Mouse (Mus musculus) intestine, embryonic 15.5 days (tissue): ENCODE results near the gene Hist1h2ae. TPM values are rescaled to one million over a fixed set of nuclear protein-coding genes. Genes with fewer than 3 reads are reported as not detected.
"Not testable (repeated sequence)": the region's sequence is repeated elsewhere in the genome, so short reads cannot be mapped to it uniquely, and the experiment has no call there.

Experiments used
- ATAC-seq: fragments of 200-750 bp; cut with Nextera tagmentation; 2 replicates; pipeline ENCODE4 v1.8.0; 2017; ENCODE audit warnings: moderate TSS enrichment, moderate library complexity
- H3K27ac ChIP-seq: fragments of 300-500 bp; sonication (generic); 2 replicates; pipeline ENCODE4 v1.5.1; 2015; ENCODE audit warnings: mild to moderate bottlenecking, inconsistent platforms
- H3K27me3 ChIP-seq: fragments of 300-500 bp; sonication (generic); replicated peaks from 2 replicates; pipeline ENCODE4 v1.6.1; 2015; ENCODE audit warnings: inconsistent platforms
- H3K36me3 ChIP-seq: fragments of 300-500 bp; sonication (generic); 2 replicates; pipeline ENCODE4 v1.6.1; 2015; ENCODE audit warnings: inconsistent platforms
- H3K4me1 ChIP-seq: fragments of 300-500 bp; sonication (generic); replicated peaks from 2 replicates; pipeline ENCODE4 v1.6.1; 2015; ENCODE audit warnings: inconsistent platforms
- H3K4me2 ChIP-seq: fragments of 300-500 bp; sonication (generic); replicated peaks from 2 replicates; pipeline ENCODE4 v1.6.1; 2015; ENCODE audit warnings: mild to moderate bottlenecking, inconsistent platforms
- H3K4me3 ChIP-seq: fragments of 300-500 bp; sonication (generic); replicated peaks from 2 replicates; pipeline ENCODE4 v1.5.1; 2015; ENCODE audit warnings: inconsistent platforms
- H3K9ac ChIP-seq: fragments of 300-500 bp; sonication (generic); 2 replicates; pipeline ENCODE4 v1.6.1; 2015; ENCODE audit warnings: inconsistent platforms
- H3K9me3 ChIP-seq: fragments of 300-500 bp; sonication (generic); 2 replicates; pipeline ENCODE4 v1.6.1; 2016; ENCODE audit warnings: inconsistent platforms
- WGBS: fragments of 180-500 bp; shearing (Covaris S2); methylation state at CpG from one replicate; pipeline ENCODE4 v1.1.7; 2015; 5-methylcytosine and 5-hydroxymethylcytosine counted together
- polyA plus RNA-seq: library from polyadenylated mRNA; unstranded; fragments of >200 nt; fragmentation: Nextera tagmentation; extraction: Ambion mirVana; gene quantifications from 2 replicates; pipeline ENCODE4 v1.2.1, GENCODE M21; 2015

Gene Hist1h2ae
- polyA plus RNA-seq, 1 experiment from 2014 or later, result 89.5 TPM

DNA sequence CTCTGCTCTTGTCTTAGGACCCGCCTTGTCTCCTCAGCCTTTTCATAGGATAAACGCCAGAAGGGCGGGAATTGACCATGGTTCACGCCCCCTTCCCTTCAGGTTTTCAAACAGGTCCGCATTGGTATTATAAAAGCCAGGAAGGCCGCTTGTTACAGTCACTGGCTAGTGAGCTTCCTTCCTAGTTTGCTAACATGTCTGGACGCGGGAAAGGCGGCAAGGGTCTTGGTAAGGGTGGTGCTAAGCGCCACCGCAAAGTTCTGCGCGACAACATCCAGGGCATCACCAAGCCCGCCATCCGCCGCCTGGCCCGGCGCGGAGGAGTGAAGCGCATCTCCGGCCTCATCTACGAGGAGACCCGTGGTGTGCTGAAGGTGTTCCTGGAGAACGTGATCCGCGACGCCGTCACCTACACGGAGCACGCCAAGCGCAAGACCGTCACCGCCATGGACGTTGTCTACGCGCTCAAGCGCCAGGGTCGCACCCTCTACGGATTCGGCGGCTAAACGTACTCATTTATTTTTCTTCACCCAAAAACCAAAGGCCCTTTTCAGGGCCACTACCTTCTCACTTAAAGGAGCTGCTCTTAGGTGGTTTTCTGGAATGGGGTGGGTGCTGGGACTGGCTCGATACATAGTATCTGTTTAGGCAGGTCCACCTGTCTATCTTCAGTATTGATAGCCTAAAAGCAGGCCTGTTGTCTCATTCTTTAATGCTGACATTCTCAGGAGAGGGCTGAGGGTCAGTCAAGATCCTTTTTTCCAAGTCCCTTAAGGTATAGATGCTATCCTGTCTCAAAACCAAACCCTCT lies 10.6 kb upstream of the Hist1h2ae start, which contains the start of gene Hist1h4d:
TSS of gene Hist1h4d (plus strand) at position 191 of the 811 bp plus-strand sequence.
- peak within 1 kb of the TSS; percentile 51 for H3K4me3 ChIP-seq
- peak within 1 kb of the TSS; percentile 75 for H3K4me2 ChIP-seq
- no peaks in the 10 kb centered on the region for H3K36me3 ChIP-seq
- H3K9me3 ChIP-seq, result no peaks in the 10 kb centered on the region
- H3K9ac ChIP-seq, result peak within 1 kb of the TSS; percentile 62
- peak; percentile 92 for ATAC-seq
- peaks cover 14% of the 10 kb centered on the region; the same call in 1 of the 2 replicates for H3K4me1 ChIP-seq
- H3K27ac ChIP-seq, result peak within 1 kb of the TSS; percentile 86
- H3K27me3 ChIP-seq, result no peaks in the 10 kb centered on the region
- under 1% methylated on average over 43 of the region's 43 CpGs for WGBS

GRCm38 (mm10) chr13:23577835-23578234 lies 6.8 kb upstream of the Hist1h2ae start:
- Histone ChIP-seq H3K4me3 (no peak overlapping the region), H3K36me3 (no peaks in the 10 kb centered on the region), H3K4me1 (peaks cover 6% of the 10 kb centered on the region; the same call in 1 of the 2 replicates), H3K9ac (no peak overlapping the region), H3K9me3 (no peaks in the 10 kb centered on the region), H3K27me3 (no peaks in the 10 kb centered on the region), H3K4me2 (no peak overlapping the region), H3K27ac (no peak overlapping the region)
- 92% methylated on average over 1 of the region's 1 CpGs for WGBS
- ATAC-seq, result no peak

- Histone ChIP-seq H3K9ac (peak overlapping the region; percentile 65; the same call in 1 of the 2 replicates), H3K4me2 (peak overlapping the region; percentile 69), H3K9me3 (no peaks in the 10 kb centered on the region), H3K4me1 (0 out of 2 replicates have a peak, but pooled peaks cover 3% of the 10 kb centered on the region), H3K27ac (peak overlapping the region; percentile 84), H3K27me3 (no peaks in the 10 kb centered on the region), H3K36me3 (no peaks in the 10 kb centered on the region), H3K4me3 (peak overlapping the region; percentile 42)
- 31% methylated on average over 6 of the region's 6 CpGs for WGBS
- no peak for ATAC-seq
Observed at GRCm38 (mm10) chr13:23576906-23577639, 6.1 kb upstream of the Hist1h2ae start.

DNA sequence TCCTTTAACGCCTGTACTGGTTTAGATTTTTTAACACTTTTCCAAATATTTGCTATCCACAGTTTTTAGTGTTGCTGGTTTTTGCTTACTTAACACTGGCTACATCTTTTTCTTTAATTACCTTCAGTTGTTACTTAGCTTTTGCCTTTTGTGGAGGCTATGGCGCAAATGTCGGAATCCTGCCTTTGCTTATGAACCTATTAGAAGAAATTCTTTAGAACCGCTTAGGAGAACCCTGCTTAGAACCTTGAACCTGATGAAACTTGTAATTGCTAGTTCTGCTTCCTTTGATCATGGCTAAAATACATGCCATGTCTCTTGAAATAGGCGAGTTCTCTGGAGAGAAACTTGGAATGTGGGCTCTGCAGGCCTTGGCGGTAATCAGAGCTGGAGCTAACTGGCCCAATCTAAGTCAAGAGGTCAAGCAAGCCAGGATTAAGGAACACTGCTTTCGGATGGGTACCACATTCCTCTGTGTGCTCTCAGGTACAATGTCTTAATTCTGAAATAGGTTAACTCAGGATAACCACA lies 5.4 kb upstream of the Hist1h2ae start:
- Histone ChIP-seq H3K36me3 (no peaks in the 10 kb centered on the region), H3K27ac (peak overlapping the region; percentile 84), H3K4me3 (peak overlapping the region; percentile 42), H3K4me2 (peak overlapping the region; percentile 69), H3K9me3 (no peaks in the 10 kb centered on the region), H3K9ac (peak overlapping the region; percentile 65), H3K4me1 (no peaks in the 10 kb centered on the region), H3K27me3 (no peaks in the 10 kb centered on the region)
- 8% methylated on average over 7 of the region's 7 CpGs for WGBS
- ATAC-seq, result no peak

- not testable (repeated sequence) for H3K36me3 ChIP-seq, H3K9me3 ChIP-seq, ATAC-seq, H3K4me1 ChIP-seq, H3K27me3 ChIP-seq
- peak overlapping the region; percentile 42 for H3K4me3 ChIP-seq
- WGBS, result 0% methylated on average over 20 of the region's 40 CpGs
- peak overlapping the region; percentile 69 for H3K4me2 ChIP-seq
- H3K9ac ChIP-seq, result peak overlapping the region; percentile 65
- H3K27ac ChIP-seq, result peak overlapping the region; percentile 84
Observed at GRCm38 (mm10) chr13:23575864-23576313, 4.9 kb upstream of the Hist1h2ae start.

DNA sequence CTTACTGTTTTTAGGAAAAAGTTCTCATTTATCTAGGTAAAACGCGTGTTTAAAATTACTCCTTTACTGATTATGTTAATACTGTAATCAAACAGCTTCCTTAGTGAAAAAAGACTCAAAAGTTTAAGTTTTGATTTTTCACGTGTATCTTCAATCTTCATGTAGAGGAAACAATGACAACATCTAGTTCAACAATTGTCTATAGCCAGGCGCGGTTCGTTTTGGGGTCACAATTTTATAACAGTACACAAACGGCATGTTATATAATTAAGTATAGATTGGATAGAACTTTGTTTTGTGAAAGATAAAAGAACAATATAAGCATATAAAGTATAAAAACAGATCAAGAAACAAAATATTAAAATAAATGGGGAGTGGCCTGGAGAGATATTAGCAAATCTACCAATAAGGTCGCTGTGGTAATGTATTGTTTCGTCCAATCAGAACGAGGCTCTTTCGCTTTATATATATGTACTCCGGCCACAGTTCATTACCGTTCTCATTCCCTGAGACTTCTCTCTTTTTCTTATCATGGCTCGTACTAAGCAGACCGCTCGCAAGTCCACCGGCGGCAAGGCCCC lies 4.3 kb upstream of the Hist1h2ae start, which contains the start of gene Hist1h3d:
TSS of gene Hist1h3d (plus strand) at position 493 of the 581 bp plus-strand sequence.
- Histone ChIP-seq H3K4me1 (no peaks in the 10 kb centered on the region), H3K4me2 (peak within 1 kb of the TSS; percentile 69), H3K27ac (peak within 1 kb of the TSS; percentile 84), H3K9me3 (no peaks in the 10 kb centered on the region), H3K36me3 (no peaks in the 10 kb centered on the region), H3K9ac (peak within 1 kb of the TSS; percentile 65), H3K4me3 (peak within 1 kb of the TSS; percentile 42), H3K27me3 (no peaks in the 10 kb centered on the region)
- WGBS, result under 1% methylated on average over 18 of the region's 18 CpGs
- peak; percentile 61 for ATAC-seq

- not testable (repeated sequence) for H3K4me1 ChIP-seq, H3K9me3 ChIP-seq, H3K4me3 ChIP-seq, H3K36me3 ChIP-seq, H3K27me3 ChIP-seq, ATAC-seq
- Histone ChIP-seq H3K4me2 (peak overlapping the region; percentile 52), H3K9ac (0 out of 2 replicates have a peak overlapping the region, but pooled peaks have one; percentile 41), H3K27ac (peak overlapping the region; percentile 81; the same call in 1 of the 2 replicates)
- 2% methylated on average over 12 of the region's 39 CpGs for WGBS
Observed at GRCm38 (mm10) chr13:23574546-23575170, 3.6 kb upstream of the Hist1h2ae start.

DNA sequence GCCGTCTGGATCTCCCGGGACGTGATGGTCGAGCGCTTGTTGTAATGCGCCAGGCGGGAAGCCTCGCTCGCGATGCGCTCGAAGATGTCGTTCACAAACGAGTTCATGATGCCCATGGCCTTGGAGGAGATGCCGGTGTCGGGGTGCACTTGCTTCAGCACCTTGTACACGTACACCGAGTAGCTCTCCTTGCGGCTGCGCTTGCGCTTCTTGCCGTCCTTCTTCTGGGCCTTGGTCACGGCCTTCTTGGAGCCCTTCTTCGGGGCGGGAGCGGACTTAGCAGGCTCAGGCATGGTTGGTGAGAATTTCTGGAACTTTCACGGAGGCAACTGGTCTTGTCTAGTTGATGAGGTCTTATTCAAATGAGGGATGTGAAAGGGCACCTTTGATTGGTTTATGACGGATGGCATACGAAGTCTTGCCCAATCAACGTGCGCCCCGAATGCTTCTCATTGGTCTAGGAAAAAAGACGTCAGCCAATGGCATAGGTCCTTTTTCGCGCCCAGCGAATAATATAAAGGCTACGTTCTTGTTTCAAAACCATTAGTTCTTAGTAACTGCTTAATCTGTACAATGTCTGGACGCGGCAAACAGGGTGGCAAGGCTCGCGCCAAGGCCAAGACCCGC lies 3.0 kb upstream of the Hist1h2ae start, which contains the start of the genes Hist1h2bf and Hist1h2ad:
TSS of gene Hist1h2bf (minus strand) at position 299 of the 627 bp plus-strand sequence.
TSS of gene Hist1h2ad (plus strand) at position 484 of the 627 bp plus-strand sequence.
- under 1% methylated on average over 36 of the region's 42 CpGs for WGBS
- peak within 1 kb of the TSS; percentile 56 for H3K9ac ChIP-seq

GRCm38 (mm10) chr13:23573034-23573897 lies 2.2 kb upstream of the Hist1h2ae start:
- H3K4me2 ChIP-seq, result peak overlapping the region; percentile 66
- H3K36me3 ChIP-seq, H3K4me1 ChIP-seq, H3K9me3 ChIP-seq, H3K27me3 ChIP-seq, ATAC-seq: not testable (repeated sequence)
- peak overlapping the region; percentile 56 for H3K9ac ChIP-seq
- peak overlapping the region; percentile 42 for H3K4me3 ChIP-seq
- 8% methylated on average over 20 of the region's 20 CpGs for WGBS
- H3K27ac ChIP-seq, result peak overlapping the region; percentile 93

More for the DNA sequence above, 3.0 kb upstream of the Hist1h2ae start, which contains the start of the genes Hist1h2bf and Hist1h2ad:
- not testable (repeated sequence) for H3K27me3 ChIP-seq, H3K36me3 ChIP-seq, H3K9me3 ChIP-seq, H3K4me1 ChIP-seq
- peak; percentile 89 for ATAC-seq
- Histone ChIP-seq H3K4me3 (peak within 1 kb of the TSS; percentile 42), H3K27ac (peak within 1 kb of the TSS; percentile 93), H3K4me2 (peak within 1 kb of the TSS; percentile 66)

DNA sequence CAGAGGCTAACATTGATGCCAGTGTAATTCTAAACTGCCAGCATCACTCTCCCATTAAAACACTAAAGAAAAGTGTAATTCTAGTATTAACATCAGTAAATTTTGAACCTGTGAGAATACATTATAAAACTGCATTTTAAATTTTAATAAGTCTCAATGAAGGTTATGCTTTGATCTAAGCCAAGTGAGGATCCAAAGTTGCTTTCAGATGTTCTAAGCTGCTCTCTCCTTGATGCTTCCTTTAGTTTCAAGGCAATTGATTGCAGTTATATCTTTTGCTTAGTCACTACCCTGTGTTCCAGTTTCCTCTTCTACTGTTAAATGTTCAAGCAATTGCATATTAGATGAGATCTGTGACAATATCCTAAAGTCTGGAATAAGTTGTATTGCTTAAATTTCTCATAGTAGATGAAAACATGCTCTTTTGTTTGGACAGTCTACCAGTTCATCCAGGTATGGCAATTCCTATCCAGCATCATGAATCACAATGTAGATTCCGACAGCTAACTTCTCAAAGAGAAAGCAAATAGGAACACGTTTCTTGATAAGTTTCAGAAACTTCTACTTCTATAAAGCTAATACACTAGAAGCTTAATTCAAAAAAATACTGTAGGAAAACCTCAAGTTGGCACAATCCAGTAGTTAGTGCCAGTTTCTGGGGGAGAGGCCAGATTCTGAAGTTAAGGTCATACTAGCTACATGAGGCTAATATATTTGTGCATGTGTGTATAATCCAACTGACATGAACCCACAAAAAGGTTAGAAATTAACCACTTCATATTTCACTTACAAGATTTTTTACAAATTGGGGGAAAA lies 1.4 kb upstream of the Hist1h2ae start:
- no peak for ATAC-seq
- H3K27ac ChIP-seq, result peak overlapping the region; percentile 93

More for the DNA sequence above, 1.4 kb upstream of the Hist1h2ae start:
- Histone ChIP-seq H3K4me3 (peak overlapping the region; percentile 42), H3K4me1 (0 out of 2 replicates have a peak, but pooled peaks cover 3% of the 10 kb centered on the region), H3K36me3 (no peaks in the 10 kb centered on the region), H3K9me3 (no peaks in the 10 kb centered on the region), H3K9ac (peak overlapping the region; percentile 56), H3K4me2 (peak overlapping the region; percentile 66), H3K27me3 (no peaks in the 10 kb centered on the region)
- 27% methylated on average over 2 of the region's 2 CpGs for whole genome bisulfite sequencing
